Mouse (Mus musculus) frontal cortex, postnatal 14 days (tissue): Measurements from ENCODE around the gene Ccdc96.
A peak's percentile ranks its signal among the peaks of the same experiment; 100 is the strongest.

Source experiments
- DNase-seq, 2 experiments: peaks; one replicate each; pipeline ENCODE4 v3.0.0; 2022; ENCODE audit warnings: low spot score in 2 of 2

Ccdc96 gene

DNA sequence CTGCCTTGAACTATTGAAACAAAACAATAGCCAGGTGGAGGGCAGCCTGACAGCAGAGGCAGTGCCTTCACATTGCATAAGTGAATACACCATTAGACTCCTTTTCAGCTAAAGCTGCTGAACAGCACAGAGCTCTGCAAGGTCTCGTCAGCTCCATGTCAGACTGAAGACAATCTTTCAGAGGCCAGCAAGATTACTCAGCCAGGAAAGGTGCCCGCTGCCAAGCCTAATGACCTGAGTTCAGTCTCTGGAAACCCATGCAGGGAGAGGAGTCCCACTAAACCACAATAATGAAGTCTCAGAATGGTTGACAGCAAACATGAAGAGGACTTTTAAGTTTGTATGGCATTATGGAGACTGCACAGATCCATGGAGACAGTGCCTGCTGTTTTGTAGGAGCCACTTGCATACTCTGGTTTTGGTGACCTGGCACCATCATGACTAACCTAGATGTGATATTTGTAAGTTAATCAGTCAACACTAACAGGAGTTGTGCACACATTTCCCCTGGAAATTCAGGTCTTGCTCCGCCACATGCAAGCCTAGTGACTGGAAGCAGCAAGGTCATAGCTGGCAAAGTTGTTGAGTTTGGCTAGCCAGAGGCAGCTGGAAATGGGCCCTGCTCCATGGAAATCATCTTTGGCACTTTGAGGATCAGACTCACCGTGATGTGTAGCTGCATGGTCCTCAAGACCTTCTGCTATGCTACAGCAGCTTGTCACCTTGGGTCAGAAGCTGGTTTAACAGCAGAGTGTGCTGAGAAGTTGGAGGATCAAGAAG is 11.3 kb upstream of the Ccdc96 start:
- no peak for DNase-seq

DNA sequence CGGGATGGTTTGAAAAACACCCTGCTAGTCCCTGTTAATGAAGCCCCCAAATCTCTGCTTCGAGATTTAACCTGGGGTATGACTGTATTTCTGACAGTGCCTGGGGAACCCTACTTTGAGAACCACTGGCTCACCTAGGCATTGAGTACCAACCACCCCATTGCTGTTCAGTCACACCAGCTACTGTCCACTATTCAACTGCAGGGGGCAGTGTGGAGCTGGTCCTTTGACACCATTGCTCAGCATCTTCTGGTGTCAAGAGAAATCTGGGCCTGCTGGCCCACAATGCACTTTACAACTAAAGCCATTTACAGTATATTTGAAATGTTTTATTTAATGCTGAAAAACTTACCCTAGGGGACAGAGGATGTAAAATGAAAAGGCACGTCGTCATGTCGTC is 10.1 kb upstream of the Ccdc96 start:
- peak in 1 of 2 experiments; percentile 55 for DNase-seq

DNA sequence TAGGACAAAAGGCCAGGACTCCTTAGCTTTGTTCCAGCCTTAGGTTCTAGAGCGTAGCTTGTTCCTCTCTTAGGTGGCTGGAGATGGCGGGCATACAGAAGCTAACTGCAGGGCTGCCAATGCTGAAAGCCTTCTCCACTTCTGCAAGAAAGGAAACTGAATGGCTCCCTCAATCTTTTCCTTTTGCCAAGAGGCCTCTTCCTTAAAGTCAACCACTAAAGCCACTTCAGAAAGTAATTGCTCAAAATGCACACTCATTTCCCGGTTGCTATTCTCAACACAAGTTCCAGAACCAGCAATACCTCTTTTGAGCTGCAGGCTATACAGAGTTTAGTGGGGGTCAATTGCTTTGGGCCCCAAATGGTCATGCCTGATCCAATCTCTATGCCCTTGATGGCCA is 6.9 kb upstream of the Ccdc96 start:
- DNase-seq: no peak

DNA sequence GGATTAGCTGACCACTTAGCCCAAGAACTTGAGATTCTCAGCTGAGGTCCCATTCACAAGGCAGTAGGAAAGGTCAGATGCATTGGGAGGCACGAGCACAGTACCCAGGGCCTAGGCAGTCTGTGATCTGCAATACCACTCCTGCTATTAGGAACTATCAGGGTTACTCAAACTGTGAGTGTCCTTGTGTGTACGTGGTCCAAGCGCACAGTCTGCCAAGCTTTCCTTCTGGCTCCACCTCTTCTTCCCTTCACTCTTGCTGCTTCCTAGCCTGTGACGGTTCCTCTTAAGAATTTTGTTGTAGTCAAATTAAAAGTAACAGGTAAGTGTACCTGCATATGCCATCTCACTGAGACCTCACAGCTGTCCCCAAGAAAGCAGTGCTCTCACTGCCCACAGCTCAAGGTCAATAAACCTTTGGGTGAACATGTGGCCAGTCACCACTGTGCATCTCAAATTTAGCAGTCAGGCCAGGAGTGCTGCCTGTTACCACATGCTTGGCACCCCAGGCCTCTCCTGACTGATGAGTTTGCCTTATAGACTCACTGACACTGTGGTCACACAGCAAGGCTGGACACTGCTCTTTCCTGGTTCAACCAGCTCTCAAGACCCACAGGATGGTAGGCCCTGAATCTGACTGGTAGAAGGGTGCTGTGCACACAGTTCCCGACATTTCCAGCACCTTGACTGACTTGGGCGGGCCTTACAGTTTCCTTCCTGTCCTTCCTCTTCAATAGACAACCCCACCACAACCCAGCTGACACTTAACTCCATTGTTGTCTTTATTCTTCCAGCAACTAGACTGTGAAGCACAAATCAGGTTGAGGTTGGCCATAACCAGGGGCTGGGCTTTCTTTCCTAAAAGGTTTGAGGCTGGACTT is 5.6 kb upstream of the Ccdc96 start:
- DNase-seq: no peak

DNA sequence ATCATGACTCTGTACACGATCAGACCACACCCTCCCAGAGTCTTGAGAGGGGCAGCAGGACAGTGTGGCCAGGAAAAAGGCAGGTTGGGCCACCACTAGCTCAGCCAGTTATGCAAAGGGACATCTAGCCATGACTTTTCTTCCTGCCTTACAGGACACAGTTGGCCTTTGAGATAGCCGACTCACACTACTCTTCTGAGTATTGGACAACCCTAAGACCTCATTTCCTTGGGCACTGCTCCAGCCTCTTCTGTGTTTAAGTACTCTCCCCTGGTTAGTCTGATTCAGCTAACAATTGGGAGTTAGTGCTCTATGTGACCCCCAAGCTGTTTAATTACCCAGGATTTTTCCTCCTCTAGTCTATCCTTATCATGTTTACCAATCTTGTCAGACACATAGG is 4.7 kb upstream of the Ccdc96 start:
- DNase-seq: no peak

DNA sequence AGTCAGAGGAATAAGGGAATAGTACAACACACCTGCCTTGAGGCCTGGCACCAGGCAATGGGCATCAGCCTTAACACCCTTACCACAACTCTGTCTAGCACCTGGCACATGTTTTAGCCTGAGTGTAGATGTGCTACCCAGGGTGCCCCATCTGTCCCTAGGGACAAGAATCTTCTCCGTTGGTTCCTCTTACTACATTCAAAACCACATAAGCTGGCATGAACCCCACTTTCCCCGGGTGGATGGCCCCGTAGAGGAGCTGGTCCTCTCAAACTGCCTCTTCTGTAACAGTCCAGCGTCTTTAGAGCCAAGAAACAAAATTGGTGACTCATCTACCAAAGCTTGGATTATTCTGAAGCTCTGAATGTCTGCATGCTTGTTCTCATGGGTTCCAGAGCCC is 4.0 kb upstream of the Ccdc96 start:
- DNase-seq: no peak

DNA sequence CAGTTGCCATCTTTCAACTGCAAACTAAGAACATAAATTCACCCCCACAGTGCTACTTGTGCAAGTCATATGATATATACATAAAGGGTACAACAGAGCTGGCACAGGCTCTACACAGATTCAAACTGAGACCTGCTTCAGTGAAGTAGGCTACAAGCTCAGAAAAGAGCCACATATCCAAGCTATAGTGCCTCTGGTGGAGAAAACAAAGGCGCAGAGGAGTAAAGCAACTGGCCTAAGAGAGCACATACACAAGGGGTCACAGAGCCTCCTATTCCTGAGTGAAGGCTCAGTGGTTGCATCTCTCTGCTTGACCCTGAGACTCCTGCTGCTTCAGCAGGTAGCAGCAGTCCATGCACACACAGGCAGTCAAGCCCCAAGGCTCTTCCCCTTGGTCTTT is 3.3 kb upstream of the Ccdc96 start:
- no peak for DNase-seq

DNA sequence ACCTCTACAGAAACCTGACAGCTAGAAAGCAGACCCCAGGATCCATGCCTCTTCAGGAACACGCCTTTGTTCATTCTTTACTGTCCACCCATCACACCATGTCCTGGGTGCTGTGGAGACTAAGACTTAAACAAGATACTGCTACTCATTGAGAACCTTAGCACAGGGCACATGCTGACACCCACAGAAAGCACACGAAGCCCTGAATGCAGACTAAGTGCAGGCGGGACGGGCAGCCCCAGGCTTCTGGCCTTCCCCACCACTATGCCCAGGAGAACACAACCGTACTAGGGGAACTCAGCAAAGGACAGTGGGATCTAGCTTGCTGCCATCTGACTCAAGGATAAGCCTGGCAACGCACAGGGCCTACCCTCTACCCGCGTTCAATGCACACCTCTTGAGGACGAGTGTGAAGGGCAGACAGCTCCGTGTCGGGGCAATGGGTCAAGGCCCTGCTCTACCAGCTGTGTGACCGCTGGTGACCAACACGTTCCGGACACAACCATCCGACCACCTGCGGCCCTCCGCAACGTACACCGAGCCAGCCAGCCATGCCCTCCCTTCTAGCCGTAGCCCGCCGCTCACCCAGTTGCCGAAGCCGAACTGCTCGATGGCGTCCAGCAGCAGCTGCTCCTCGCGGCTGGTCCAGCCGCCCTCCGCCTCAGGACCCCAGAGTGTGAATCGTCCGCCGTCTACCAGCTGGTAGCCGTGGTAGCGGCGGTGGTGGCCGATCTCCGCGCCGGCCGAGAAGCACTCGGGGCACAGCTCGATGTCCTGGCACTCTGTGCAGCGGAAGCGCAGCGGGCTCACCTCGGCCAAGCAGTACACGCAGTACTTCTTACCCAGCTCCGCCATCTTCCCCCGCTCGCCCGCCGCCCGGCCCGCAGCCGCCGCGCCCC is 936 bp upstream of the Ccdc96 start:
- peak; percentile 28 to 37 for DNase-seq

DNA sequence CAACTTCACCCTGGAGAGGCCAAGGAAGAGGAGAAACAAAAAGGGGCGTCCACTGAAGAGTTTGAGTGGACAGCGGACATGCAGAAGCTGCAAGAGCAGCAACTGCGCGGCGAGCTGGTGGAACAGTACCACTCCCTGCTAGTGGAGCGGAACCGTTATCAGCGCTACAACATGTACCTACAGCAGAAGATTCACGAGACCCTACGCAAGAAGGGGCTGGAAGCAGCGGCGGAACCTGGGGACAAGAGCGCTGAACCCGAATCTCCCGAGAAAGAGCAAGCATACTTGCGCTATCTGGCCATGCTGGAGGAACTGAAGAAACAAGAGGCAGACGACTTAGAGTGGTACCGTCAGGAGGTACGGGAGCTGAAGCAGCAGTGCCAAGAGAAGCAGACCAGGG is 918 bp downstream of the Ccdc96 start:
- DNase-seq: no peak

DNA sequence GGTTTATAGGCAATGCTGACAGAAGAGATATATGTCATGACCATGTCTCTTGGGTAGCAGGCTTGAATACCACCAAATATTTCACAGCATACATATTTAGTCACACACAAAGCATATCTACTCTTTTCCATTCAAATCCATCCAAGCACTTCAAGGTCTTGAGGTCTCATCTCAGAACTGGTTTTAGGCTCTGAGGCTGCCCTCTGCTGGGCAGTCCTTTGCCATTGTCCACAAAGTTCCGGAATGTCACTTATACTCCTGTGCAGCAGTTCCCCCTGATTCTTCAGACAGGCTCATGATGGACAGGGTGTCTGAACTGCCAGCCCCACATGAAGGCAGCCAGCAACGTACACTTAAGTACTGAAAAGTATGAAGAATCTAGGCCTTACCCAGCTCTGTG is 4.8 kb downstream of the Ccdc96 start:
- no peak for DNase-seq

DNA sequence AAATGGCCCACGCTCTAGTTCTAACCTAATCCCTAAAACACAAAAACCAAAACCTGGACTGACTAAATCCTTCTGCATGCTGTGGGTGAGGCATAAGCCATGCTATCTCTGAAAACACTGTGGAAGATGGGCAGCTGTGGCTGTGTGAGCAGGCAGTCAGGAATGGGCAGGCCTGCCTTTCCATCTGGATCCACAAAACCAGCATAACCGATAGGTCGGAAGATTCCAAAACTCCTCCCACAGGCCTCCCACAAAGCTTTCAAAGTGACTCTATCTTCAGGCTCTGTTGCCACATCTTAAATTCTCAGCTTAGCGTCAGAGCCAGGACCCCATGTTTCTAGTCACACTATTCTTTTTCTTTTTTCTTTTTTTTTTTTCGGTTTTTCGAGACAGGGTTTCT is 9.5 kb downstream of the Ccdc96 start:
- no peak for DNase-seq

DNA sequence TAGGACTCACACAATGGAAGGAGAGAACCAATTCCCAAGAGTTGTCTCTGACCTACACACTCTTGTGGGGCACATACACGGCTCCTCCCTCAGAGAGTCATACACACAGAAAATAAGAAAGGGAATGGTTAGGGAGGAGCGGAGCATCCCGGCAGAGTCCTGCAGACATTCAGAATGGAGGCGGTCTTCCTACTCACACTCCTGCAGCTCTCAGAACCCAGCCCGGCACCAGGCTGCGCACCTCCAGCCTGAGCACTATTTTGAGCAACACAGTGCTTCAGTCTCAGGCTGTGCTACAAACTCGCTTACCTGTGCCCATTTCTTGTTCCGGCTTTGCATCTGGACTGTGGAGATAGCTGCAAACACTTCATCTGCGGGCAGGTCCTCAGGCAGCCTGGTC is 10.3 kb downstream of the Ccdc96 start:
- no peak for DNase-seq

DNA sequence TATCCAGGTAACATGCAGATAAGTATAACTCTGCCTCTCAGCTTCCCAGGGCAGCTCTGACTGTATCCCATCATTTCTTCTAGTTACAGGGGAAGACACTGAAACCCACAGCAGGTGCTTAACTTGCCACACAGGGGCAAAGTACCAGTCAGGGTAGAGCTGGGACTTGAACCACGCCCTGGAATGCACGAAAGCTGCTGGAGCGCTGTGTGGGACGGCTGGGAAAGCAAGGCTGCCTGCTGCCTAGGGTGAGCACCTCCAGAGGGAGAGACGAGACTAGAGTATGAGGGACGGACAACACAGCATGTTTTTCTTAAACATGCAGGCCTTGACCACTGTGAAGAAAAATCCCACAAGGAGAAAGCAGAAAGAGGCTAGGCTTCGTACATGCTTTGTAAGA is 20.8 kb downstream of the Ccdc96 start:
- DNase-seq: no peak

DNA sequence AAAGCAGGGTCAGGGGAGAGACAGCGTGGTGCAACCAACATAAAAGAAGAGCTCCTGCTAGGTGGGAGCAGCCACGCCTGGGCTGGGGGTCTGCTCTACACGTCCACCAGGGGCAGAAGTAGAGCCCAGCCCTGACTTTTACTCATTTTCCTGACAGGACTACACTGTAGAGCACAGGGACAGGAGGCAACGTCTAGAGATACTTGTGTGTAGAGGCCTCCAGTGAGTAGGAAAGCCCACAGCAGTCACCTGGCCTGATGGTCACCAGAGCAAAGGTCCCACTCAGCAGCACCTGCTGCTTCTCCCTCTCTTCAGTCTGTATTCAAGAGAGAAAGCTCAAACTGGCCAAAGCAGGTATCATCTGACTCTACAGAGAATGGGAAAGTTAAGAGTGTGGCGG is 21.3 kb downstream of the Ccdc96 start:
- DNase-seq: no peak

DNA sequence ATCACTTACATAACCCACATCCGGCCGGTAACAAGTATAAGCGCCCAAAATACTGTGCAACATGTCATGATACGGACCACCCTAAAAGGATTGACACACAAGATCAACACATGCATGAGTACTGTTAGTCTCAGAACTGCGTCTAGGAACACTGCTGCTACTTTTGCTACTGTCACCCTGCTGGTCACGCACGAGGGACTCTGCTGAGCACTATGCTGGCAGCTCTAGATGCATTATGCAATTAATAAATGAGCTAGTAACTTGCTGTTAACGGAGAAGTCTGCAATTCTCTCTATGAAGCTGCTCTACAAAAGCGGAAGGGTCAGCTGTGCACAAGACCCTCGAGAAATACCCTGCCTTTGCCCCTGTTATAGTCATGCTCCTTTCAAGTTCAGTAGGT is 24.0 kb downstream of the Ccdc96 start:
- no peak for DNase-seq

DNA sequence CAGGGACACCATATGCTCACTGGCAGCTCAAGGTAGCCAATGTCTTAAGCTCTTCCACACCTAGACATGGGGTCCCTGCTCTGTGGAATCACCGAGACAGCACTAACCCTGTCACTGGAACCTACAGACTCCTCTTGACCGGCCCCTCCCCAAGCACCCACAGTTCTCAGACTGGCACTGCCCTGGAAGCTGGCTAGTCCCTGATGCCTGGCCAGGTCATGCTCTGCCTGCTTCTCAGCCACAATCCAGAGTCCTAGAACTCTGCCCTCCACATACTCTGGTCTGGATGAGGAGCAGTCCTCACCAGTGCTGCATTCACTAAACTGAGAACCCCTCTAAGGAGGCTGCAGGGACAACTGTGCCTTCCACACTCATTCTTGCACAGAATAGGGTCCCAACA is 26.6 kb downstream of the Ccdc96 start:
- no peak for DNase-seq

DNA sequence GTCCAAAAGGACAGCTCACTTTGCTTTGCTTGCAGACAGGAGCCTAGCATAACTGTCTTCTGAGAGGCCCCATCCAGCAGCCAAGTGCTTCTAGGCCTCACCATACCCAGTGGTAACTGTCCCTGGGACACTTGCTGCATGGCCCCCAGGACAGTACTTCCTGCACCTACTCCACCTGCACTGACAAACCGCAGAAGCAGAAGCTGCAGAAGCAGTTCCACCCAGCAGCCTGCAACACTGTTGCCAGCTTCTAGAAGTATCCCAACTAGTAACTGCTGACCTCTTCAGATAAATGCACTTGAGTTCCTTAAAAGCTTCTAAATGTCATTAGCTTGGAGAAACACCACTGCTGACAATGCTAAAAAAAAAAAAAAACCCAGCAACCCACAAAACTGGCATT is 30.7 kb downstream of the Ccdc96 start:
- DNase-seq: no peak

DNA sequence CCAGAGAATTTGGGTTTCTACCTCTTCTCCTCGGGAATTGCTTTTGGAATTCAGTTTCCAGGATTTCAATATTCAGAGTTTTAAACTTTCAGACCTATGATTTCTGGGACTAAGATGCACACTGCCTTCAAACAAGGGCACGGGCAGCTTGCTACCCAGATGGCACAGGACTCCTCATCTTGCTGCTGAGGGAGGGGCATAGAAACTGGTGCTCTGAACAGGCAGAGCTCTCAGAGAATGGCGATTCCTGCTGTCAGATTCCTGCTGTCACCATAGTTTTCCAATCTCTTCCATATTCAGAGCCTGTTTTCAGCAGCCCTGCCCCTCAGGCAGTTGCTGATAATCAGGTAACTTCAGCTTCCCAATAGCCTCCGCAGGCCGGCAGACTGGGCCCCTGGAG is 31.2 kb downstream of the Ccdc96 start:
- no peak for DNase-seq

DNA sequence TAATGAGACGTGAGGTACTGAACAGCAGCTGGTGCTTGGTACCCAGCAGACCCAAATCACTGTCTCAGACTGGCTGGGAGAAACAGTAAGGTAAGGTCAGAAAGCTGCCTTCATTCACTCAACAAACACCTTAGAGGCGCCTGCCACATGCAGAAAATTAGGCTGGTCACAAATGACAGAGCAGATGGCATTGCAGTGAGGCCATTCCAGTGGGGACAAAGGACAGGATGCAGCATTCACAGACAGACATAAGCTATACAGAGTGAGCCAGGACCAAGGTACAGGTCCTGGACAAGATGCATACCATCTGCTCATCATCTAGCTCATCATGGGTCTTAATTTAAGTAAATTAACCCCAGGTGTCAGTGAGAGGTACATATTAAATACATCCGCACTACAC is 33.2 kb downstream of the Ccdc96 start:
- no peak for DNase-seq

DNA sequence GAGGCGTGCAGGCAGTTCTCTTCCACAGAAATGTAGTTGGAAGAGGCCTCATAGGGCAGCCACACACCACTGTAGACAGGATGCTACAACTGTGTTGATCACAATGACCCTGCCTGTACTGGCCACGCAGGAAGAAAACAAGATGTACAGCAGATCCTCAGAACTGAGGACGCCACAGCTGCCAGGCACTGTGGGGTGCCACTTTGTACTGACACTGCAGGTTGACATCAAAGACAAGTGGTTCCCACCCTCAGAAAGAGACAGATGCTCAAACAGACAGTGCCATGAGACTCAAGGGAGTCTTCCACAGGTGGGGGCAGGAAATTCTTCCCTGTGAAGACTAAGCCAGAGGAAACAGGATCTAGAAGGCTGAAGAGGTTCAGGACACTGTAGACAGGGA is 35.4 kb downstream of the Ccdc96 start:
- no peak for DNase-seq

DNA sequence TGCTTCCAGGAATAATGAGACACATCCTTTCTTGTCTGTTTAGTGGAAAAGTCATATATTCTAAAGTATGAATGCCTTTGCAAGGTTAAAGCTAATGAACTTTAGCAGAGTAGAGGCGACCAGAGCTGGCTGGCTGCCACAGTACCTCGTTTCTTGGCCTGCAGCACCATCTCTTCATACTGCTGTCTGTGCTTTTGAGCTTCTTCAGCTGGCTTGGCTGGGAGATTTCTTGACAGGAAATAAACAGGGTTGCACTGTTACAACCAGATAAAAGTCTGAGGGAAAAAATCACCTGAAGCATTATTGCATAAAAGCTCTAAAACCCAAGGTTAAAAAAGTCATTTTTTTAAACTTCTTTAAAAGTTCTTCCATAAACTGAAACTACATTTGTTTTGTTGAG is 38.4 kb downstream of the Ccdc96 start:
- no peak for DNase-seq

DNA sequence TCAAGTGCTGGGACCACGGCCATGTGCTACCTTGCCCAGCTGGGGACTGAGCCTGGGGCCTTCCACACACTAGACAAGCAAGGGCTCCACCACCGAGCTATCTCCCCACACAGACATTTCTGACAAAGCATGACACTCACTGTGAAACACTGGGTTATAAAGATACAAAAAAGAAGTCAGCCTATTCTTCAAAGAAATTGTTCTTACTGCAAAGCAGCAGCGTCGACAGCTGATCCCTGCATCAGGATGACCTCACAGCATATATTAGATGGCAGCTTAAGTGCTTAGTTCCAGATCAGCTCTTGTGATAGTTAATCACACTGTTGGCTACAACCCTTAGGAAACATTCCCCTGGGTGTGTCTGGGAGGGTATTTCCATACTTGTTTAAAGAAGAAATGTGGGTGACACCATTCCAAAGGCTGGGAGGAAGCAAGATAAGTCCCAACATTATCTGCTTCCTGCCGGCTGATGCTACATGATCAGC is 38.9 kb downstream of the Ccdc96 start:
- DNase-seq: no peak
